In the genomic region with DNA sequence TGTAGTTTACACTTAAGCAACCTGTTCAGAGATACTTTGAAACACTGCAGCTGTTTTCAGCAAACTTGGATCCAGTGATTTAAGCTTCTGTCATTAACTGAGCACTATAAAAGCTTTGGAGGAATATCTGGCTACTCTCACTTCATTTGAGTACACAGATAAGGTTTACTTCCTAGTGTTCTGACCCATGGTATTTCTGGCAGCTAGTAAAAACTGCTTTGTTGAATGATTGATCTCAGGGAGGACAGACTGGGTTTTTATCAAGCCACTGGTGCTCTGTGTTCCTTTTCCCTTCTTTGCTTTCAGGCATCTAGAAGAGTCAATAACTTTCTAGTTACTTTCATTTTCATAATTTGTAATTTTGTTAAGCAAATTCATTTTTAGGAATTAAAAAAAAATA, we compare ENCODE assay signal across 12 mouse cellular contexts.
"Had no signal": no experiment of that assay in that cellular context is flagged by ENCODE, and none has a peak within 500 bp of the region (broad histone marks: within the 10 kb centered on the region; RNA-seq: fewer than 3 reads in every experiment).

No protein-coding gene starts in this region.

- H3K4me2 ChIP-seq: limb, embryonic 13.5 days; liver, embryonic 12.5 days; lung, embryonic 15.5 days; neural tube, embryonic 15.5 days had no signal

- DNase-seq: kidney, adult 8-10 months; kidney, postnatal 14 days; left cerebral cortex, postnatal 4 days; midbrain, embryonic 14.5 days; right cerebral cortex, adult 18-20 months; right cerebral cortex, postnatal 25 days; thymus, postnatal 36 days had no signal

- H3K9me3 ChIP-seq: limb, embryonic 13.5 days; liver, embryonic 12.5 days; lung, embryonic 15.5 days; neural tube, embryonic 15.5 days had no signal

- H3K9ac ChIP-seq: limb, embryonic 13.5 days; liver, embryonic 12.5 days; lung, embryonic 15.5 days; neural tube, embryonic 15.5 days had no signal

- ATAC-seq: liver, embryonic 12.5 days had no signal

- H3K4me3 ChIP-seq: limb, embryonic 13.5 days; liver, embryonic 12.5 days; lung, embryonic 15.5 days; myocyte; neural tube, embryonic 15.5 days had no signal

- H3K27ac ChIP-seq: limb, embryonic 13.5 days; liver, embryonic 12.5 days; lung, embryonic 15.5 days; neural tube, embryonic 15.5 days had no signal

- H3K27me3 ChIP-seq: limb, embryonic 13.5 days; liver, embryonic 12.5 days; lung, embryonic 15.5 days; neural tube, embryonic 15.5 days had no signal

- H3K4me1 ChIP-seq: liver, embryonic 12.5 days; lung, embryonic 15.5 days; neural tube, embryonic 15.5 days had no signal
